Mouse (Mus musculus): Measurements from ENCODE around the gene BC048403. TPM values are rescaled to one million over a fixed set of nuclear protein-coding genes. Genes with fewer than 3 reads are reported as not detected.

Gene BC048403
- 8.0 TPM for polyA plus RNA-seq (2014; fragmentation: Illumina TruSeq; extraction: RNeasy Lipid Tissue Mini Kit (QIAGEN cat#74804); ENCODE audit: low read depth, low replicate concordance)

GRCm38 (mm10) chr10:121739548-121740505 lies at the start of gene BC048403:
Gene BC048403, plus strand, starts transcription at chr10:121739937.

Other genes with a start within 250 kb of the BC048403 start
- gene Tbk1, start 153.2 kb upstream of the BC048403 start, polyA plus RNA-seq (2014; fragmentation: Illumina TruSeq; extraction: RNeasy Lipid Tissue Mini Kit (QIAGEN cat#74804); ENCODE audit: low read depth, low replicate concordance), result 122 TPM
- gene Xpot, start 113.6 kb upstream of the BC048403 start, polyA plus RNA-seq (2014; fragmentation: Illumina TruSeq; extraction: RNeasy Lipid Tissue Mini Kit (QIAGEN cat#74804); ENCODE audit: low read depth, low replicate concordance), result 83.0 TPM
- 0.60 TPM for gene D930020B18Rik, start 98.3 kb upstream of the BC048403 start, polyA plus RNA-seq (2014; fragmentation: Illumina TruSeq; extraction: RNeasy Lipid Tissue Mini Kit (QIAGEN cat#74804); ENCODE audit: low read depth, low replicate concordance)